Mouse (Mus musculus): ENCODE results near the gene Gm49361. TPM values are rescaled to one million over a fixed set of nuclear protein-coding genes. Genes with fewer than 3 reads are reported as not detected.
A peak's percentile ranks its signal among the peaks of the same experiment; 100 is the strongest.

Gm49361 gene
- polyA plus RNA-seq, 1 experiment = not detected

DNA sequence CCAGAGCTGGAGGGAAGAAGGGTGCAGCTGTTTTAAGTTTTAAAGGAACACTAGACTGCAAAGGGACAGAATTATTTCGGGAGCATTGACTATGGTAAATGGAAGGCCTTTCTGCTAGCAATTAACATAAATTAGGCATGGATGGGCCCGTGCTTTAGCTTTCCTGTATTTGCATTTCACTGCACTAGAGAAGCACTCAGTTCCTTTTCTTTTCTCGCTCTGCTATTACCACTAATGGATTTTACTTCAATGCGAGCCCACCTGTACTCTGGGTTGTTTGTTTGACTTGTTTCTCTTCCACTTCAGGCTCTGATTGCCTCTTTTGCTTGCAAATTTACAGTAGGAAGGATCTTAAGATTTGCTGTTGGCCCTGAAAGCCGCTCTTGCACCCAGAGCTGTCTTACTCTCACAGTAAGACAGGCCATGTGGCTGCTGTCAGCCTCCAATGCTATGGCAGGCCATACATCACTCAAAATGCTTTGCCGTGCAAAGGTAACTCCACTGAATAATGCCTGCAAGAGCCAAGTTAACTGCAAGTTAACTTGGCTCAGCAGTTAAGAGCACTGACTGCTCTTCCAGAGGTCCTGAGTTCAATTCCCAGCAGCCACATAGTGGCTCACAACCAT lies 13.1 kb downstream of the Gm49361 start:
- TF ChIP-seq CTCF (IDR thresholded peaks at IDR 0.05; ENCODE audit: extremely low read depth, insufficient read depth, low read length) (no peak), POLR2A (IDR thresholded peaks at IDR 0.05; ENCODE audit: extremely low read depth, insufficient read depth, low read length) (no peak)
- Histone ChIP-seq H3K4me3 (ENCODE audit: insufficient read depth, low read length) (no peak overlapping the region), H3K27ac (ENCODE audit: insufficient read depth, low read length) (no peak overlapping the region), H3K4me1 (ENCODE audit: control insufficient read depth, insufficient read depth, low read length) (no peaks in the 10 kb centered on the region)

GRCm38 (mm10) chr14:57730527-57730926 lies 15.4 kb downstream of the Gm49361 start:
- Histone ChIP-seq H3K4me1 (ENCODE audit: control insufficient read depth, insufficient read depth, low read length) (no peaks in the 10 kb centered on the region), H3K27ac (ENCODE audit: insufficient read depth, low read length) (no peak overlapping the region), H3K4me3 (ENCODE audit: insufficient read depth, low read length) (no peak overlapping the region)
- TF ChIP-seq CTCF (IDR thresholded peaks at IDR 0.05; ENCODE audit: extremely low read depth, insufficient read depth, low read length) (no peak), POLR2A (IDR thresholded peaks at IDR 0.05; ENCODE audit: extremely low read depth, insufficient read depth, low read length) (no peak)

GRCm38 (mm10) chr14:57729975-57730499 lies 15.9 kb downstream of the Gm49361 start:
- TF ChIP-seq CTCF (IDR thresholded peaks at IDR 0.05; ENCODE audit: extremely low read depth, insufficient read depth, low read length) (no peak), POLR2A (IDR thresholded peaks at IDR 0.05; ENCODE audit: extremely low read depth, insufficient read depth, low read length) (no peak)
- Histone ChIP-seq H3K4me3 (ENCODE audit: insufficient read depth, low read length) (no peak overlapping the region), H3K27ac (ENCODE audit: insufficient read depth, low read length) (no peak overlapping the region; the same call in 1 of the 2 replicates), H3K4me1 (ENCODE audit: control insufficient read depth, insufficient read depth, low read length) (no peaks in the 10 kb centered on the region)

GRCm38 (mm10) chr14:57729364-57729763 lies 16.5 kb downstream of the Gm49361 start:
- no peaks in the 10 kb centered on the region for H3K4me1 ChIP-seq (ENCODE audit: control insufficient read depth, insufficient read depth, low read length)
- TF ChIP-seq CTCF (IDR thresholded peaks at IDR 0.05; ENCODE audit: extremely low read depth, insufficient read depth, low read length) (no peak), POLR2A (IDR thresholded peaks at IDR 0.05; ENCODE audit: extremely low read depth, insufficient read depth, low read length) (no peak)
- H3K27ac ChIP-seq (ENCODE audit: insufficient read depth, low read length) = peak overlapping the region; percentile 57; the same call in 1 of the 2 replicates
- H3K4me3 ChIP-seq (ENCODE audit: insufficient read depth, low read length) = no peak overlapping the region

GRCm38 (mm10) chr14:57726172-57726571 lies 19.7 kb downstream of the Gm49361 start:
- Histone ChIP-seq H3K4me1 (ENCODE audit: control insufficient read depth, insufficient read depth, low read length) (no peaks in the 10 kb centered on the region; the same call in 1 of the 2 replicates), H3K27ac (ENCODE audit: insufficient read depth, low read length) (no peak overlapping the region), H3K4me3 (ENCODE audit: insufficient read depth, low read length) (no peak overlapping the region)
- no peak for TF ChIP-seq CTCF (IDR thresholded peaks at IDR 0.05; ENCODE audit: extremely low read depth, insufficient read depth, low read length)
- TF ChIP-seq POLR2A (IDR thresholded peaks at IDR 0.05; ENCODE audit: extremely low read depth, insufficient read depth, low read length) = no peak

DNA sequence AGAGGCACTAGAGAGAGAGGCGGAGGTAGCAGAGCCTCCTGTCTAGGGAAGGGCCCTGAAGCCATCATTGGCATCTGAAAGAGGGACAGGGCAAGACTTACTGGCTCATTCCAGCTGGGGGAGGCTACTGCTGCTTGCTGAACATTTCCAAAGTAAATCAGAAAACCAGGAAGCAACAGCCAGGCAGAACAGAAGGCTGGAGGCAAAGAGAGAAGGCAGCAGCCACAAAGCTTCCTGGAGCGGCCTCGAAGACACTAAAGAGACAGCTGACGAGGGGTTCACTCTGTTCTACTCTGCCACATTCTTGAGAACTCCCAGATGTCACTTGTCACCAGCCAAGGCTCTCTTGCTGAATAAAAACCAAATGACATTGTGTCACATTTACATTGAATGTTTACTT lies 21.4 kb downstream of the Gm49361 start:
- peak overlapping the region; percentile 46; the same call in 1 of the 2 replicates for H3K27ac ChIP-seq (ENCODE audit: insufficient read depth, low read length)
- no peak overlapping the region for H3K4me3 ChIP-seq (ENCODE audit: insufficient read depth, low read length)
- no peaks in the 10 kb centered on the region; the same call in 1 of the 2 replicates for H3K4me1 ChIP-seq (ENCODE audit: control insufficient read depth, insufficient read depth, low read length)
- TF ChIP-seq CTCF (IDR thresholded peaks at IDR 0.05; ENCODE audit: extremely low read depth, insufficient read depth, low read length) (no peak), POLR2A (IDR thresholded peaks at IDR 0.05; ENCODE audit: extremely low read depth, insufficient read depth, low read length) (no peak)

GRCm38 (mm10) chr14:57718245-57718644 lies 27.7 kb downstream of the Gm49361 start:
- TF ChIP-seq CTCF (IDR thresholded peaks at IDR 0.05; ENCODE audit: extremely low read depth, insufficient read depth, low read length) (no peak), POLR2A (IDR thresholded peaks at IDR 0.05; ENCODE audit: extremely low read depth, insufficient read depth, low read length) (no peak)
- Histone ChIP-seq H3K4me3 (ENCODE audit: insufficient read depth, low read length) (no peak overlapping the region), H3K4me1 (ENCODE audit: control insufficient read depth, insufficient read depth, low read length) (no peaks in the 10 kb centered on the region; the same call in 1 of the 2 replicates), H3K27ac (ENCODE audit: insufficient read depth, low read length) (no peak overlapping the region)

- no peaks in the 10 kb centered on the region; the same call in 1 of the 2 replicates for H3K4me1 ChIP-seq (ENCODE audit: control insufficient read depth, insufficient read depth, low read length)
- H3K4me3 ChIP-seq (ENCODE audit: insufficient read depth, low read length) = no peak overlapping the region
- TF ChIP-seq POLR2A (IDR thresholded peaks at IDR 0.05; ENCODE audit: extremely low read depth, insufficient read depth, low read length) (no peak), CTCF (IDR thresholded peaks at IDR 0.05; ENCODE audit: extremely low read depth, insufficient read depth, low read length) (no peak)
- peak overlapping the region; percentile 12; the same call in 1 of the 2 replicates for H3K27ac ChIP-seq (ENCODE audit: insufficient read depth, low read length)
Measured at GRCm38 (mm10) chr14:57716601-57717245, 29.2 kb downstream of the Gm49361 start.

DNA sequence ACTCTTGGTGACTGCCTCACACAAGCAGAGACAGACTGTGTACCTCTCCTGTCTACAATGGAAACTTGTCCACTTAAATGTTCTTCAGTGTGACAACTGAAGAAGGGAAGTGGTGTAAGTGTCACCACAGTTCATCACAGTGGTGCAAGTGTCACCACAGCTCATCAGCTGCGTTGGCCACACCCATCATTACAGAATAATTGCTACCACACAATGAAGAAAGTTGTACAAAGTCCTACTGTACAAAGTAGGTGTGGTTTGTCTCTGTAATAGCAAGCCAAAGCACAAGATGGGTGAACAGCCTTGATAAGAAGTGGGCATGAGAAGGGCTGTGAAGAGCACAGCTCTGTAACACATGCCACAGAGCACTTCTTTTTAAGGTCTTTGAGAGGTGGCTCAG lies 33.0 kb downstream of the Gm49361 start:
- Histone ChIP-seq H3K4me1 (ENCODE audit: control insufficient read depth, insufficient read depth, low read length) (no peaks in the 10 kb centered on the region), H3K4me3 (ENCODE audit: insufficient read depth, low read length) (no peak overlapping the region), H3K27ac (ENCODE audit: insufficient read depth, low read length) (no peak overlapping the region)
- no peak for TF ChIP-seq CTCF (IDR thresholded peaks at IDR 0.05; ENCODE audit: extremely low read depth, insufficient read depth, low read length)
- TF ChIP-seq POLR2A (IDR thresholded peaks at IDR 0.05; ENCODE audit: extremely low read depth, insufficient read depth, low read length) = no peak
